Mouse (Mus musculus) cortical plate, adult 2 months (tissue): ENCODE results near the gene Slc7a6. TPM values are rescaled to one million over a fixed set of nuclear protein-coding genes. Genes with fewer than 3 reads are reported as not detected.

Experiments used
- H3K27ac ChIP-seq: fragments of 200-500 bp; 2 replicates; pipeline ENCODE4 v1.5.1; 2012; ENCODE audit warnings: low read length, control low read depth, inconsistent platforms; ENCODE audit not compliant: insufficient read depth
- H3K4me1 ChIP-seq: fragments of 200-500 bp; 2 replicates; pipeline ENCODE4 v1.6.1; 2011; ENCODE audit warnings: low read length; ENCODE audit not compliant: control insufficient read depth, insufficient read depth
- H3K4me3 ChIP-seq: fragments of 200-500 bp; 2 replicates; pipeline ENCODE4 v1.5.1; 2011; ENCODE audit warnings: mild to moderate bottlenecking, low read length, control low read depth; ENCODE audit not compliant: insufficient read depth
- CTCF ChIP-seq: fragments of 200-500 bp; IDR thresholded peaks from 2 replicates; pipeline ENCODE4 v1.5.1; 2011; ENCODE audit warnings: mild to moderate bottlenecking, control low read depth, low read length; ENCODE audit not compliant: insufficient read depth; ENCODE audit errors: extremely low read depth
- POLR2A ChIP-seq: fragments of 200-500 bp; IDR thresholded peaks from 2 replicates; pipeline ENCODE4 v1.6.1; 2011; ENCODE audit warnings: mild to moderate bottlenecking, low read length, control low read depth; ENCODE audit not compliant: insufficient read depth; ENCODE audit errors: extremely low read depth
- polyA plus RNA-seq: library from polyadenylated mRNA; depleted of rRNA; stranded (reverse); fragments of >200 nt; gene quantifications from 2 replicates; pipeline ENCODE4 v1.2.3, GENCODE M21; 2012; rRNA removed

The Slc7a6 gene
- polyA plus RNA-seq, 1 experiment: 30.4 TPM

DNA sequence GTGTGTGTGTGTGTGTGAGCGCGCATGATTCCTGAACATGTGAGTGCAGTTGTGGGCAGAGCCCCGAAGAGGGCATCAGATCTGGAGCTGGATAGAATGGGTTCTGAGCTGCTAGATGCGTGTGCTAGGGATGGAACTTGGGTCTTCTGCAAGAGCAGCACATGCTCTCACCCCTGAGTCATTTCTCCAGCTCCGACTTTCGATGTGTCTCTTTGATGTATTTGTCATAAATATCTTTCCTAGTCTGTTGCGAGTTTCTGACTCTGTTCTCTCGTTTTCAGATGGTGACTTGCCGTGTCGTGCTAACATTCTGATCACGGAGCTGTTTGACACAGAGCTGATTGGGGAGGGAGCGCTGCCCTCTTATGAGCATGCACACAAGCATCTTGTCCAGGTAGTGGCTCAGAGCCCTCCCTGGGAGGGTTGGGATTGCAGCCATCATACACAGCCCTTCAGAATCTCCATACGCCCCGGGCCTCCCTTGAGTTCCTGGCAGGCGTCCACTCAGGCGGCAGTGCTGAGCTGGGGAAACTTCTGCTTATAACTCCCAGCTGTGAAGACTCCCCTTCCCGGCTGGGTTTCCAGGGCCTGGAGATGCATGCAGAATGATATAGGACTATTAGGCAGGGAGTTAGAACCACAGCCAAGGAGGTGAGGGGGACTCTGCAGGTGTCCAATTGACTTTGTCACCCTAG, 66.1 kb downstream of the Slc7a6 start:
- Histone ChIP-seq H3K4me3 (no peak overlapping the region), H3K4me1 (no peaks in the 10 kb centered on the region), H3K27ac (no peak overlapping the region)
- TF ChIP-seq POLR2A: no peak
- TF ChIP-seq CTCF: no peak

DNA sequence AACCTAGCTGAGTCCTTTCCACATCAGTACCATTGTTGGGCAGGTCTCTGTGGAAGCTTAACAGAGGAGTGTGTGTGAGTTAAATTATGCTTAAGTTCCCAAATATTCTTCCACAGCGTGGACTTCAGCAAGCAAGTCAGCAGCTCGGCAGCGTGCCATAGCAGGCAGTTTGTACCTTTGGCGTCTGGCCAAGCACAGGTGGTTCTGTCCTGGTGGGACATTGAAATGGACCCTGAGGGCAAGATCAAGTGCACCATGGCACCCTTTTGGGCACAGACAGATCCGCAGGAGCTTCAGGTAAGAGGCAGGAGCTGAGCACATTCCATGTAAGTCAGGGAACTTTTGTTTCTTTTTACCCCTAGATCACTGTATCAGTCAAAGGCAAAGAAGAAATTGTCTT, 68.4 kb downstream of the Slc7a6 start:
- no peak for TF ChIP-seq CTCF
- no peak for TF ChIP-seq POLR2A
- no peak overlapping the region for H3K27ac ChIP-seq
- no peak overlapping the region for H3K4me3 ChIP-seq
- no peaks in the 10 kb centered on the region for H3K4me1 ChIP-seq

Other genes starting within 250 kb of the Slc7a6 start
- 3.4 and 3.6 TPM in 2 replicates for gene Ctrl, start 235.0 kb upstream of the Slc7a6 start, polyA plus RNA-seq
- 137 and 147 TPM in 2 replicates for gene Psmb10, start 230.4 kb upstream of the Slc7a6 start, polyA plus RNA-seq
- gene Lcat, start 225.5 kb upstream of the Slc7a6 start, polyA plus RNA-seq: 54.4 and 55.7 TPM in 2 replicates
- 23.6 and 25.8 TPM in 2 replicates for gene Slc12a4, start 202.8 kb upstream of the Slc7a6 start, polyA plus RNA-seq
- not detected in 2 replicates for gene Dpep3, start 189.4 kb upstream of the Slc7a6 start, polyA plus RNA-seq
- gene Dus2, start 177.5 kb upstream of the Slc7a6 start, polyA plus RNA-seq: 25.1 and 27.4 TPM in 2 replicates
- gene Dpep2nb, start 162.9 kb upstream of the Slc7a6 start, polyA plus RNA-seq: 0.08 TPM in 1 of 2 replicates, not detected in the other
- 11.6 and 11.9 TPM in 2 replicates for gene Ddx28, start 157.0 kb upstream of the Slc7a6 start, polyA plus RNA-seq
- 7.8 and 8.1 TPM in 2 replicates for gene Nfatc3, start 110.0 kb upstream of the Slc7a6 start, polyA plus RNA-seq
- gene Esrp2, start 31.9 kb upstream of the Slc7a6 start, polyA plus RNA-seq: 0.06 and 0.13 TPM in 2 replicates
- 19.6 and 19.9 TPM in 2 replicates for gene Pla2g15, start 18.5 kb upstream of the Slc7a6 start, polyA plus RNA-seq
- 26.3 and 28.0 TPM in 2 replicates for gene Slc7a6os, start 42.1 kb downstream of the Slc7a6 start, polyA plus RNA-seq
- 33.9 and 34.4 TPM in 2 replicates for gene Prmt7, start 42.1 kb downstream of the Slc7a6 start, polyA plus RNA-seq
- gene Smpd3, start 169.1 kb downstream of the Slc7a6 start, polyA plus RNA-seq: 26.4 and 31.9 TPM in 2 replicates
- gene Zfp90, start 246.5 kb downstream of the Slc7a6 start, polyA plus RNA-seq: 11.7 TPM in 2 replicates